20 mouse cellular contexts compared by ENCODE assay signal in genomic region chr8:84621102-84621625, GRCm38 (mm10). TPM values are rescaled to one million over a fixed set of nuclear protein-coding genes. Genes with fewer than 3 reads are reported as not detected.
DNase-seq lines count a peak whose midpoint lies in the region; ATAC-seq and TF ChIP-seq lines count a peak whose summit lies in the region.
"Had no signal": no experiment of that assay in that cellular context is flagged by ENCODE, and none has a peak within 500 bp of the region (broad histone marks: within the 10 kb centered on the region; RNA-seq: fewer than 3 reads in every experiment).

No protein-coding gene starts in this region.

- H3K4me1 ChIP-seq in CH12.LX (ENCODE audit: control insufficient read depth in 1 of 2, insufficient read depth in 2 of 2), result peaks cover 0 to 2% of the 10 kb centered on the region in 2 experiments; a peak in 1 of 4 replicates
- H3K4me1 ChIP-seq: intestine, embryonic 15.5 days; lung, embryonic 15.5 days; megakaryocyte, embryonic 14.5 days; stomach, embryonic 15.5 days had no signal

- no peak overlapping the region for H3K9ac ChIP-seq in CH12.LX (ENCODE audit: insufficient read depth, low read depth)
- H3K9ac ChIP-seq: embryonic facial prominence, embryonic 12.5 days; intestine, embryonic 15.5 days; limb, embryonic 15.5 days; lung, embryonic 15.5 days; stomach, embryonic 15.5 days had no signal

- no peak overlapping the region for H3K4me2 ChIP-seq in CH12.LX (ENCODE audit: insufficient read depth, low read depth, poor library complexity, severe bottlenecking)
- H3K4me2 ChIP-seq: embryonic facial prominence, embryonic 12.5 days; intestine, embryonic 15.5 days; limb, embryonic 15.5 days; lung, embryonic 15.5 days; stomach, embryonic 15.5 days had no signal

- TF ChIP-seq CTCF in left cerebral cortex, adult 2 months (IDR thresholded peaks at IDR 0.05), result peak; percentile 11; the same call in 1 of the 2 replicates
- TF ChIP-seq CTCF in CH12.LX (conservative IDR thresholded peaks at IDR 0.05 in 1 of 2, IDR thresholded peaks at IDR 0.05 in 1 of 2; ENCODE audit: low read depth in 2 of 2, low read length in 2 of 2), result peak in 1 of 2 experiments; percentile 56; a peak in 2 of 4 replicates

- no peak overlapping the region for H3K4me3 ChIP-seq in left cerebral cortex, adult 2 months
- no peak overlapping the region for H3K4me3 ChIP-seq in CH12.LX (replicated peaks in 1 of 3; ENCODE audit: low read depth in 2 of 3, low read length in 2 of 3, poor library complexity in 1 of 3)
- H3K4me3 ChIP-seq: embryonic facial prominence, embryonic 12.5 days; hindbrain, embryonic 10.5 days; intestine, embryonic 15.5 days; limb, embryonic 15.5 days; lung, embryonic 15.5 days; megakaryocyte, embryonic 14.5 days; stomach, embryonic 15.5 days had no signal

- peaks cover 40% of the 10 kb centered on the region for H3K27me3 ChIP-seq in CH12.LX (replicated peaks)
- H3K27me3 ChIP-seq: limb, embryonic 15.5 days; lung, embryonic 15.5 days; stomach, embryonic 15.5 days had no signal

- peaks cover 0 to 13% of the 10 kb centered on the region in 2 experiments for H3K36me3 ChIP-seq in CH12.LX (replicated peaks in 1 of 2; ENCODE audit: control insufficient read depth in 1 of 2, insufficient read depth in 1 of 2, low read length in 1 of 2)
- H3K36me3 ChIP-seq: embryonic facial prominence, embryonic 12.5 days; intestine, embryonic 15.5 days; limb, embryonic 15.5 days; lung, embryonic 15.5 days; stomach, embryonic 15.5 days had no signal

- no peak for DNase-seq in left cerebral cortex, adult 2 months (ENCODE audit: extremely low spot score in 1 of 2, low spot score in 2 of 2)
- no peak for DNase-seq in left cerebral cortex, postnatal 14 days (ENCODE audit: low spot score in 2 of 2)
- DNase-seq in CH12.LX (ENCODE audit: extremely low read depth) (no peak), ES-CJ7 (ENCODE audit: low read depth, low spot score) (peak; percentile 73)
- no peak for DNase-seq in right cerebral cortex, postnatal 4 days
- DNase-seq in thymus, postnatal 10 days (ENCODE audit: low spot score in 2 of 2), result no peak
- DNase-seq: adrenal gland, adult 8-10 months; cerebellum, adult 18-20 months; gastrocnemius, postnatal 10 days; right cerebral cortex, adult 18-20 months; spleen, adult 18-20 months; thymus, postnatal 25 days had no signal

- dilution Hi-C loops in CH12.LX (cut with MboI; ENCODE audit: extremely low pct_ligation_motif_present, extremely low pct_unique_long_range_greater_than_20kb, low sequenced_read_pairs), result no loop called here

- in situ Hi-C loops in CH12.LX (cut with MboI; ENCODE audit: low pct_ligation_motif_present, low pct_unique_long_range_greater_than_20kb, low sequenced_read_pairs), result no loop called here

- ATAC-seq in granulocyte monocyte progenitor cell, adult 5-6 weeks (replicated peaks; ENCODE audit: poor library complexity, severe bottlenecking), result 0 out of 2 replicates have a peak, but pooled peaks have one; percentile 22
- ATAC-seq: intestine, embryonic 15.5 days had no signal

- peak; percentile 9 for TF ChIP-seq RAD21 in CH12.LX (IDR thresholded peaks at IDR 0.05; ENCODE audit: low read depth, low read length)

- TF ChIP-seq EP300 in CH12.LX (IDR thresholded peaks at IDR 0.05; ENCODE audit: low read length), result no peak

- no peaks in the 10 kb centered on the region for H3K79me2 ChIP-seq in CH12.LX (replicated peaks; ENCODE audit: control insufficient read depth, extremely low read depth, insufficient read depth, poor library complexity, severe bottlenecking)

- no peak for TF ChIP-seq POLR2A in CH12.LX (IDR thresholded peaks at IDR 0.05; ENCODE audit: low read depth, low read length)

- H3K9me3 ChIP-seq in CH12.LX (replicated peaks; ENCODE audit: low read length), result no peaks in the 10 kb centered on the region
- H3K9me3 ChIP-seq: embryonic facial prominence, embryonic 12.5 days; hindbrain, embryonic 10.5 days; intestine, embryonic 15.5 days; limb, embryonic 15.5 days; lung, embryonic 15.5 days; megakaryocyte, embryonic 14.5 days; stomach, embryonic 15.5 days had no signal

- H3K27ac ChIP-seq in left cerebral cortex, adult 2 months, result no peak overlapping the region
- H3K27ac ChIP-seq in CH12.LX (ENCODE audit: insufficient read depth, low read depth), result no peak overlapping the region
- H3K27ac ChIP-seq: embryonic facial prominence, embryonic 12.5 days; hindbrain, embryonic 10.5 days; intestine, embryonic 15.5 days; limb, embryonic 15.5 days; lung, embryonic 15.5 days; stomach, embryonic 15.5 days had no signal

- intact Hi-C loops in left cerebral cortex, adult 2 months (cut with DNase I), result no loop called here
- intact Hi-C loops in left cerebral cortex, postnatal 14 days (cut with DNase I), result no loop called here

TF ChIP-seq in CH12.LX, 34 proteins besides CTCF, POLR2A, EP300 and RAD21:
- TF ChIP-seq SMC3 (IDR thresholded peaks at IDR 0.05; ENCODE audit: low read depth, low read length) (peak; percentile 13; the same call in 1 of the 2 replicates), BHLHE40 (IDR thresholded peaks at IDR 0.05; ENCODE audit: low read depth, low read length) (no peak)

RNA-seq across cellular contexts. Expression of gene Ier2, which starts 41.5 kb away (rescaled TPM):
- 10 to 100 TPM; 17.5 to 17.9 TPM for total RNA-seq in left cerebral cortex, adult 2 months (2021)
- total RNA-seq in left cerebral cortex, postnatal 14 days (2021), result 10 to 100 TPM; 12.6 to 14.8 TPM
- total RNA-seq in CH12.LX (2012; rRNA removed) (22.7 and 30.3 TPM in 2 replicates), CH12.LX (2014; rRNA removed) (30.9 and 35.4 TPM in 2 replicates)
- polyA plus RNA-seq in CH12.LX (2012; ENCODE audit: insufficient read length, low read depth), result 25.7 and 26.3 TPM in 2 replicates
- 33.3 and 44.1 TPM in 2 replicates for total RNA-seq in granulocyte monocyte progenitor cell, adult 5-6 weeks (2014; fragmentation: Nextera tagmentation)
- 40.7 and 47.6 TPM in 2 replicates for total RNA-seq in granulocyte monocyte progenitor cell, adult 5-6 weeks (2017)
